Mouse (Mus musculus): ENCODE data around the gene Slc25a26.

Slc25a26 gene

GRCm38 (mm10) chr6:94598421-94598820, 98.3 kb downstream of the Slc25a26 start:
- DNase-seq (ENCODE audit: low read depth, low spot score), result no peak

- no peak for DNase-seq (ENCODE audit: low read depth, low spot score)
Observed at GRCm38 (mm10) chr6:94599016-94599415, 98.9 kb downstream of the Slc25a26 start.

- DNase-seq (ENCODE audit: low read depth, low spot score), result no peak
Observed at GRCm38 (mm10) chr6:94601101-94601500, 101.0 kb downstream of the Slc25a26 start.

GRCm38 (mm10) chr6:94601811-94602210, 101.7 kb downstream of the Slc25a26 start:
- no peak for DNase-seq (ENCODE audit: low read depth, low spot score)

- no peak for DNase-seq (ENCODE audit: low read depth, low spot score)
Observed at GRCm38 (mm10) chr6:94604072-94604471, 103.9 kb downstream of the Slc25a26 start.

GRCm38 (mm10) chr6:94604546-94604945, 104.4 kb downstream of the Slc25a26 start:
- DNase-seq (ENCODE audit: low read depth, low spot score), result no peak

- no peak for DNase-seq (ENCODE audit: low read depth, low spot score)
Observed at GRCm38 (mm10) chr6:94613235-94613895, 113.2 kb downstream of the Slc25a26 start.

- DNase-seq (ENCODE audit: low read depth, low spot score), result no peak
Observed at GRCm38 (mm10) chr6:94614346-94614745, 114.2 kb downstream of the Slc25a26 start.

- DNase-seq (ENCODE audit: low read depth, low spot score), result no peak
Observed at GRCm38 (mm10) chr6:94615936-94616335, 115.8 kb downstream of the Slc25a26 start.

GRCm38 (mm10) chr6:94618671-94619070, 118.5 kb downstream of the Slc25a26 start:
- no peak for DNase-seq (ENCODE audit: low read depth, low spot score)

GRCm38 (mm10) chr6:94620287-94620686, 120.2 kb downstream of the Slc25a26 start:
- DNase-seq (ENCODE audit: low read depth, low spot score), result peak; percentile 72

GRCm38 (mm10) chr6:94620801-94621301, 120.7 kb downstream of the Slc25a26 start:
- no peak for DNase-seq (ENCODE audit: low read depth, low spot score)

GRCm38 (mm10) chr6:94622983-94623382, 122.9 kb downstream of the Slc25a26 start:
- DNase-seq (ENCODE audit: low read depth, low spot score), result peak; percentile 76

GRCm38 (mm10) chr6:94624543-94624942, 124.4 kb downstream of the Slc25a26 start:
- no peak for DNase-seq (ENCODE audit: low read depth, low spot score)

GRCm38 (mm10) chr6:94625896-94626295, 125.8 kb downstream of the Slc25a26 start:
- no peak for DNase-seq (ENCODE audit: low read depth, low spot score)

- no peak for DNase-seq (ENCODE audit: low read depth, low spot score)
Observed at GRCm38 (mm10) chr6:94626807-94627206, 126.7 kb downstream of the Slc25a26 start.

GRCm38 (mm10) chr6:94627714-94628595, 127.8 kb downstream of the Slc25a26 start:
- DNase-seq (ENCODE audit: low read depth, low spot score), result no peak

- DNase-seq (ENCODE audit: low read depth, low spot score), result no peak
Observed at GRCm38 (mm10) chr6:94628787-94629186, 128.7 kb downstream of the Slc25a26 start.

- DNase-seq (ENCODE audit: low read depth, low spot score), result no peak
Observed at GRCm38 (mm10) chr6:94631051-94631778, 131.1 kb downstream of the Slc25a26 start.

- DNase-seq (ENCODE audit: low read depth, low spot score), result no peak
Observed at GRCm38 (mm10) chr6:94631779-94632082, 131.6 kb downstream of the Slc25a26 start.

GRCm38 (mm10) chr6:94634274-94634673, 134.1 kb downstream of the Slc25a26 start:
- DNase-seq (ENCODE audit: low read depth, low spot score), result no peak

- DNase-seq (ENCODE audit: low read depth, low spot score), result no peak
Observed at GRCm38 (mm10) chr6:94634710-94635109, 134.6 kb downstream of the Slc25a26 start.
